Mouse (Mus musculus): Measurements from ENCODE around the gene Gcnt7.

Gene Gcnt7

GRCm38 (mm10) chr2:172401116-172401825 is 57.1 kb downstream of the Gcnt7 start:
- peak; percentile 52 to 62 for DNase-seq

Measured in lung, postnatal 4 days (tissue).